In genomic region chr7:109719286-109719685, GRCm38 (mm10) we compare ENCODE assay signal across 9 mouse cellular contexts. TPM values are rescaled to one million over a fixed set of nuclear protein-coding genes. Genes with fewer than 3 reads are reported as not detected.
DNase-seq lines count a peak whose midpoint lies in the region; ATAC-seq lines count a peak whose summit lies in the region.
"Had no signal": no experiment of that assay in that cellular context is flagged by ENCODE, and none has a peak within 500 bp of the region (broad histone marks: within the 10 kb centered on the region; RNA-seq: fewer than 3 reads in every experiment).

No protein-coding gene starts in this region.

- peak; percentile 61 for DNase-seq in adrenal gland, postnatal 10 days
- no peak for DNase-seq in adrenal gland, postnatal 25 days
- peak; percentile 71 for DNase-seq in kidney, postnatal 10 days
- no peak for DNase-seq in kidney, adult 8-10 months
- peak; percentile 22 for DNase-seq in urinary bladder, postnatal 25 days (ENCODE audit: low spot score)
- DNase-seq in urinary bladder, adult 2 months (ENCODE audit: low spot score) = no peak
- DNase-seq in lung, postnatal 25 days (ENCODE audit: low spot score) = peak; percentile 44

- no peak for ATAC-seq in monocyte, adult 5-6 weeks (replicated peaks; ENCODE audit: insufficient number of reproducible peaks, low FRiP score, low TSS enrichment, poor library complexity, severe bottlenecking)

RNA-seq across cellular contexts. Expression of gene BC051019, which starts 4.4 kb away (rescaled TPM):
- total RNA-seq in adrenal gland, postnatal 10 days (2021) = not detected
- total RNA-seq in adrenal gland, postnatal 25 days (2021) = not detected in 2 replicates
- polyA plus RNA-seq in urinary bladder, adult 2 months (2012; rRNA removed) = 14.3 and 18.2 TPM in 2 replicates
- not detected in 3 replicates for total RNA-seq in monocyte, adult 5-6 weeks (2017)

RNA-seq across cellular contexts. Expression of gene Ascl3, which starts 12.2 kb away (rescaled TPM):
- total RNA-seq in adrenal gland, postnatal 10 days (2021) = not detected
- not detected in 2 replicates for total RNA-seq in adrenal gland, postnatal 25 days (2021)
- polyA plus RNA-seq in urinary bladder, adult 2 months (2012; rRNA removed) = 0.15 and 0.17 TPM in 2 replicates
- 0.95 TPM in 1 of 3 replicates, not detected in the others for total RNA-seq in monocyte, adult 5-6 weeks (2017)
- polyA plus RNA-seq: limb, embryonic 13.5 days had no signal

RNA-seq across cellular contexts. Expression of gene Akip1, which starts 15.8 kb away (rescaled TPM):
- total RNA-seq in adrenal gland, postnatal 10 days (2021) = 10 to 100 TPM; 36.8 to 38.5 TPM
- 29.8 and 36.6 TPM in 2 replicates for total RNA-seq in adrenal gland, postnatal 25 days (2021)
- 27.0 and 30.8 TPM in 2 replicates for polyA plus RNA-seq in urinary bladder, adult 2 months (2012; rRNA removed)
- 6.3 to 8.2 TPM (median 8.2 TPM) in 3 replicates for total RNA-seq in monocyte, adult 5-6 weeks (2017)

RNA-seq across cellular contexts. Expression of gene St5, which starts 15.9 kb away (rescaled TPM):
- total RNA-seq in adrenal gland, postnatal 10 days (2021) = 10 to 100 TPM; 48.2 to 55.3 TPM
- total RNA-seq in adrenal gland, postnatal 25 days (2021) = 34.0 and 43.3 TPM in 2 replicates
- polyA plus RNA-seq in urinary bladder, adult 2 months (2012; rRNA removed) = 40.5 and 42.3 TPM in 2 replicates
- total RNA-seq in monocyte, adult 5-6 weeks (2017) = 10.7 to 15.4 TPM (median 11.9 TPM) in 3 replicates

RNA-seq across cellular contexts. Expression of gene Tmem9b, which starts 33.4 kb away (rescaled TPM):
- 10 to 100 TPM; 36.3 to 36.7 TPM for total RNA-seq in adrenal gland, postnatal 10 days (2021)
- total RNA-seq in adrenal gland, postnatal 25 days (2021) = 39.8 and 41.5 TPM in 2 replicates
- polyA plus RNA-seq in urinary bladder, adult 2 months (2012; rRNA removed) = 44.5 and 52.9 TPM in 2 replicates
- total RNA-seq in monocyte, adult 5-6 weeks (2017) = 43.1 to 71.7 TPM (median 54.0 TPM) in 3 replicates

Comparison
In these comparisons a context has a peak if more than half of its experiments do, and no peak if none do; other contexts are left out.
1. DNase-seq: peak in adrenal gland, postnatal 10 days (single experiment), kidney, postnatal 10 days (single experiment), urinary bladder, postnatal 25 days (single experiment) and lung, postnatal 25 days (single experiment); none in adrenal gland, postnatal 25 days (single experiment), kidney, adult 8-10 months (0 of 2) and urinary bladder, adult 2 months (single experiment).